Mouse (Mus musculus): ENCODE measurements at regions not wholly inside any gene's neighbourhood (a gene's known extent, or its start where the extent isn't known, plus 50 kb on each side); places are given as distances from the start of the nearest gene placed in this dataset.

GRCm38 (mm10) chr6:71044241-71044640 is 87.9 kb downstream of the Foxi3 start:
- TF ChIP-seq CTCF (IDR thresholded peaks at IDR 0.05) (no peak), POLR2A (IDR thresholded peaks at IDR 0.05; ENCODE audit: insufficient read depth, low read depth, low read length) (no peak), EP300 (IDR thresholded peaks at IDR 0.05; ENCODE audit: insufficient read depth, low read depth, low read length) (no peak)
